Mouse (Mus musculus) kidney, adult 8-10 months (tissue): Measurements from ENCODE around the gene Arfgap2.

Experiments
- DNase-seq, 2 experiments: peaks; one replicate each; pipeline ENCODE4 v3.0.0; 2022

Arfgap2 gene

DNA sequence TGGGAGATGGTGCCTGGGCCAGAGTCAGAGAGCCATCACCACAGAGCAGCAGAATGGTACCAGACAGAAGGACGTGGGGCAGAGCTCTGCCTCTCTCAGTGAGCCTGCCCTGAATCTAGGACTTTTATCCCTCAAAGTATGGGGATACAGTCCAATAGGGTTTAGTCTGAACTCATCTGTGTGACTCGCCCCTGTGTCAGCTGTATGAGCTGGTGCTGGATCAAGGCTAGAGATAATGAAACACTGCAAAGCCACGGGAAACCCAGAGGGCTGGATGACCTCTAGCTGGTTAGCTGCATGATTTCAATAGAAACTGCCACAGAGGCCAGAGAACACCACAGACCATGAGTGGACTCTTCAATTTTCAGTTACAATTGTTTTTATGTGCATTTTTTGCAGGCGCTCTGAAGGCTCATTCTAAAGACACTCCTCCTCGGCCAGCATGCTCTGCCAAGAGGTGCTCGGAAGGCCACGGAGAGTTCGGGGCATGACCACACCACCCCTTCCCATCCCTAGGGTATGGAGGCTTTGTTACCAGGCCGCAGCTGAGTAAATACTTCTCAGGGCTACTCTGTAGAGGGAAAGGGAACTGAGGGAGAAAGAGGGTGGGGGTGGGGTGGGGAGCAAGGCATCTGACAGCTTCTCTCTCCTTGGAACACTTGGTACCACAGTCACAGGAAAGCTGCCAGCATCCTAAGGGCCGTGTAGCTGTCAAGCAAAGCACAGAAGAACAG lies 48.0 kb downstream of the Arfgap2 start:
- DNase-seq: no peak

GRCm38 (mm10) chr2:91314184-91314583 lies 49.4 kb downstream of the Arfgap2 start:
- DNase-seq: no peak

DNA sequence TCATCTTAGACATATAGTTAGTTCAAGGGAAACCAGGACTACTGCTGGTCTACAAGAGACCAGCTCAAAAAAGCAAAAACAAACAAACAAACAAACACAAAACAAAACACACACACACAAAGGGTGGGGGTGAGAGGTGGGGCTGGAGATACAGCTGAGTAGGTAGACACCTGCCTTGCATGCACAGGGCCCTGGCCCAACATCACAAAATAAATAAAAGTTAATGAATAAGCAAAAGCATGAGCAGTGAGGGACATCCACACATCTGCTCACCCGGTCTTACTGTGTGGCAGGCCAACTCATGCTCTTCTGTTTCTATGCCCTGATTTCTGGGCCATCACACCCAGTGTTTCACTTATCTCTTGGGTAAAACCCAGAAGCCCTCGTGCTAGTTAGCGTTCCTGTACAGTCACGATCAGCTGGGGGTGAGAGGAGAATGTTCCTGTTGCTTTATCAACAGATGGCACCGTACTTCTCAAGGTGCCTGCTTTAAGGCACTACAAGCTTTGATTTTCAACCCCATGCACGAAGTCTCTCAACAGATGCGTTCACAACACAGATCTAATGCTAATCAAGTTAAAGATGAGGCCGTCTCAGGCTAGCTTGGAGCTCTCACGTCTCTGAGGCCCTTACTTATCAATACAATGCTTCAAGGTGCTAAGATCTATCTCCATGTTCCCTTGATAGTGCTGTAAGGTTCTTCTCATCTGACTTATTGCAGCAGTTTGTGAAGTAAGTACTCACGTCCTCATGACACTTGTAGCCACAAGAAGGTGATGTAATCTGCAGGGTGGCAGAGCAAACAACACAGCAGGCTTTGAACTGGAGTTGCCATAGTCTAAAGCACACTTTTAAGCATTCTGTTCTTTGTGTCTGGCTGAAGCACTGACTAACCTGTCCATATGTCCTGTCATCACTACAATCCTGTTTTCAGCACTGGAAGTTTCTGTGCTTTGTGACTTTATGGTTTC lies 56.1 kb downstream of the Arfgap2 start:
- no peak for DNase-seq

GRCm38 (mm10) chr2:91321923-91322322 lies 57.1 kb downstream of the Arfgap2 start:
- DNase-seq: no peak

GRCm38 (mm10) chr2:91322490-91322889 lies 57.7 kb downstream of the Arfgap2 start:
- DNase-seq: no peak

DNA sequence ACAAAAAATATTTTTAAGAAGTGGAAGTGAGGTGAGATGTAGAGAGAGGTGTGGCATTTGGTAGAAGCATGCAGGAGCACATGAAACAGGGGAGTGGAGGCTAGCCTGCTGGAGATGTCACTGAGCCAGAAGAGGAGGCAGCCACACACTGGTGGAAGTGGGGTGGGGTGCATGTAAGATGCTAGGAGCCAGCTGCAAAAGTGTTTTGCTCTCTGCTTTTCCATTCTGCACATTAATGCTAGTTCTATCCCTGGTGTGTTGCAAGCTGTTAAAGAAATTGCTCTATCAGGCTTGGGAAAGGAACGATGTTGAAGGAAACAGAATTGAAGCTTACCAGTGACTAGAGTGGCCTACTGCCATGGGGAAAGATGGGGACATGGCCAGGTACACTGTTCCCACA lies 59.6 kb downstream of the Arfgap2 start:
- DNase-seq: no peak

GRCm38 (mm10) chr2:91324761-91325421 lies 60.1 kb downstream of the Arfgap2 start:
- no peak for DNase-seq
